Mouse (Mus musculus) stomach, embryonic 14.5 days (tissue): ENCODE measurements around the gene Parp8. TPM values are rescaled to one million over a fixed set of nuclear protein-coding genes. Genes with fewer than 3 reads are reported as not detected.

Source experiments
- ATAC-seq: fragments of 200-750 bp; cut with Nextera tagmentation; 2 replicates; pipeline ENCODE4 v1.8.0; 2017; ENCODE audit warnings: low read depth, moderate TSS enrichment; ENCODE audit not compliant: insufficient number of reproducible peaks, insufficient read depth, low FRiP score
- H3K27ac ChIP-seq: fragments of 300-500 bp; sonication (generic); 2 replicates; pipeline ENCODE4 v1.5.1; 2014; ENCODE audit warnings: mild to moderate bottlenecking, low read length, moderate library complexity, mixed read lengths
- H3K27me3 ChIP-seq: fragments of 300-500 bp; sonication (generic); 2 replicates; pipeline ENCODE4 v1.6.1; 2014; ENCODE audit warnings: low read length, control low read depth, mixed read lengths; ENCODE audit not compliant: control insufficient read depth, insufficient read depth
- H3K36me3 ChIP-seq: fragments of 300-500 bp; sonication (generic); 2 replicates; pipeline ENCODE4 v1.6.1; 2014; ENCODE audit warnings: mild to moderate bottlenecking, control low read depth, low read length, moderate library complexity, mixed read lengths; ENCODE audit not compliant: control insufficient read depth, insufficient read depth
- H3K4me1 ChIP-seq: fragments of 300-500 bp; sonication (generic); 2 replicates; pipeline ENCODE4 v1.6.1; 2014; ENCODE audit warnings: low read length, control low read depth, mixed read lengths; ENCODE audit not compliant: control insufficient read depth, insufficient read depth
- H3K4me2 ChIP-seq: fragments of 300-500 bp; sonication (generic); replicated peaks from 2 replicates; pipeline ENCODE4 v1.6.1; 2014; ENCODE audit warnings: low read depth, low read length, control low read depth
- H3K4me3 ChIP-seq: fragments of 300-500 bp; sonication (generic); 2 replicates; pipeline ENCODE4 v1.5.1; 2014; ENCODE audit warnings: low read depth, low read length, control low read depth
- H3K9ac ChIP-seq: fragments of 300-500 bp; sonication (generic); replicated peaks from 2 replicates; pipeline ENCODE4 v1.6.1; 2014; ENCODE audit warnings: low read depth, mild to moderate bottlenecking, control low read depth, low read length, moderate library complexity, mixed read lengths
- H3K9me3 ChIP-seq: fragments of 300-500 bp; sonication (generic); 2 replicates; pipeline ENCODE4 v1.6.1; 2016; ENCODE audit warnings: low read depth, low read length, control low read depth; ENCODE audit not compliant: control insufficient read depth
- WGBS: fragments of 180-500 bp; shearing (Covaris S2); extraction: QIAGEN DNeasy Blood & Tissue Kit; methylation state at CpG from one replicate; pipeline ENCODE4 v1.1.7; 2014; 5-methylcytosine and 5-hydroxymethylcytosine counted together
- polyA plus RNA-seq: library from polyadenylated mRNA; unstranded; fragments of >200 nt; fragmentation: Nextera tagmentation; extraction: Ambion mirVana; gene quantifications from 2 replicates; pipeline ENCODE4 v1.2.1, GENCODE M21; 2014

Gene Parp8
- polyA plus RNA-seq, 1 experiment from 2014 or later, result 25.8 TPM

DNA sequence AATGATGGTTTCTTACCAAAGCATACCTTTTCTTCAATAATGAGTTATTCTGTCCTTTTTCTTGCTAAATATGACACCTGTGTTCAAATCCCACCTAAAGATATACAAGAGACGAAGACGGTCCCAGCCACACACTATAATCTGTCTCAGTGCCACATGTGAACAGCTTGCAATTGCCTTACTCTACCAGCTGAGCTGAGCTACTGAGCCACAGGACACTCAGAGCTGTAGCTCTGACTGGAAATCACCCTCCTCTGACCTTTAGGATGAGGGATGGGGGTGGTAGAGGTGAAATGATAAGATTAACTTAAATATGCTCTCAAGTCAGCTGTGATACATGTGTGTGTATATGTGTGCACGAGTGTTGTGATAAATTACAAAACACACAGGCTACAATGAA, 57.9 kb downstream of the Parp8 start:
- H3K4me2 ChIP-seq, result no peak overlapping the region
- no peaks in the 10 kb centered on the region for H3K9me3 ChIP-seq
- WGBS, result 62% methylated on average over 3 of the region's 3 CpGs

DNA sequence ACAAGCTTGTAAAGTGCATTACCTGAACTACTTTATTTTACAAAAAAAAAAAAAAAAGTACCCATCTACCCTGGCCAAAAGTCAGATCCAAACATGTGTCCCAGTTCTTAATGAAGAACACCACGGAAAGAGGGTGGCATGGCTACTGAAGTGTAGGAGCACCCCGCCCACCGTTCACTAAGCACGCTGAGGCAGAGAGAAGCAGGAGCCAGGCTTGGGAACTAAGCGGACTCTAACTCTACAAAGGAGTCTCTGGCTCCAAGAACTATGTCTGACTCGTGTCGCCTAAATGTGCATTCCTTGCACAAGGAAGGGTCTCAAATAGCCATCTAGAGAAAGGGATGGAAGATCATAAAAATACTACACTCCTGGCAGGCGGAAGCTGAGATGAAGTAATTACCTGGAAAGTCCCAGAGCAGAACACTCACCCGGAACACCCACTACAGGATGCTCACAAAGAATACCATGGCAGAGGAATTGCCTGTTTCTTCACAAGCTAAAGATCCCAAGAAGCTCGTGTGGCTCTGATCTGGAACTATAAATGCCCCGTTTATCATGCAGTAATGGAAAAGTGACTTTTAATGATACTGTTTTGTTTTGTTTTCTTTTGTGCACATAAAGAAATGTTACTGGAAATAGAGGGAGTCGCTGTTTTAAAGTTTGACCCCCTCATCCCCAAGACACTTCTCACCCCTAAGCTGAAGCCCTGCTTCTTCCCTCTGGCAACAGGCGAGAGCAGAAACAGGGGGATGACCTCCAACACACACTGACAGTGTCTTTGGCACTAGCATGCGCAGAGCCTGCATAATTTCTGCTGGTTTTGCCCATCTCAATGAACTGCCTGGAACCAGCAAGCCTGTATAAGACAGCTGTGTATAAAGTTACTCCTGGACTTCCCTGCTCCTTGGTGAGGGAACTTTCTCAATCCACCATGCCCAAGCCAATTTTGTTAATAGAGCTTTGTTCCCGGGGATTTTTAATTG, 62.6 kb downstream of the Parp8 start:
- ATAC-seq, result no peak
- Histone ChIP-seq H3K4me3 (no peak overlapping the region), H3K4me2 (no peak overlapping the region), H3K36me3 (no peaks in the 10 kb centered on the region), H3K27ac (no peak overlapping the region), H3K27me3 (no peaks in the 10 kb centered on the region), H3K9ac (no peak overlapping the region), H3K9me3 (no peaks in the 10 kb centered on the region), H3K4me1 (no peaks in the 10 kb centered on the region)
- 79% methylated on average over 15 of the region's 15 CpGs for WGBS

More for the DNA sequence above, 57.9 kb downstream of the Parp8 start:
- no peaks in the 10 kb centered on the region for H3K4me1 ChIP-seq
- no peaks in the 10 kb centered on the region for H3K27me3 ChIP-seq
- H3K9ac ChIP-seq, result no peak overlapping the region
- H3K36me3 ChIP-seq, result no peaks in the 10 kb centered on the region
- H3K27ac ChIP-seq, result no peak overlapping the region
- no peak for ATAC-seq
- no peak overlapping the region for H3K4me3 ChIP-seq

DNA sequence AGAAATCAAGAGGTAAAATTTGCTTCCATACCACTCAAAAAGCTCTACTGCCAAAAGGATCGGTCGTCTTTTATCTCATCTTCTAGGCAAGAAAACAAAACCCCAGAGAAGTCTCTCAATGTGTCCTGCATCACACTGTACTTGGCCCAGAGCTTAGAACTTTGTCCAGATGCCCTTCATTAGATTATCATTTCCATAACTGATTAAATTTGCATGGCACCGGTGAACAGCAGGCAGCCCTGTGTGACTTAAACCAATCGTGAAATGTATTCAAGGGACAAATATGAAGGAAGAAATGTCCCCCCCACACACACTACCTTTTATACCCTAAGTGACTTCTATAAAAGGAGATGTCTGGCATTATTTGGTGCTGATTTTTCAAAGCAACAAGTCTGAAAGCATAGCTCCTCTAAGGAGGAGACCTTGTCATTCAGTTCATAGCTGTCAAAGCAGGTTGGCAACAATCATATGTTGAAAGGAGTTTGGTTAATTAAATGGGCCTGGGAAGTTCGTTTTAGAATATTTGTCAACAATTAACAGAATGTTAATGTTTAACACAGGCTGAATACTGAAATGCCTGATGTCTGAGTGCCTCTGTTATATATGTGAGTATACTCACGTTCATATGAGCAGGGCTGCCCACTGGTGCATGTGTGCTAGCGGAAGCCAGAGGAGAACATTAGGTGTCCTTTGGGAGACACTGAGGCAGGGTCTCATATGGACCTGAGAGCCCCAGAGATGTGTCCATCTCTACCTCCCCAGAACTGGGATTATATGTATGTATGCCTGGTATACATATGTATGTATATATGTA, 66.4 kb downstream of the Parp8 start:
- no peaks in the 10 kb centered on the region for H3K36me3 ChIP-seq
- no peak for ATAC-seq
- H3K27ac ChIP-seq, result no peak overlapping the region
- no peak overlapping the region for H3K9ac ChIP-seq
- H3K4me1 ChIP-seq, result no peaks in the 10 kb centered on the region
- WGBS, result 75% methylated on average over 7 of the region's 7 CpGs
- no peak overlapping the region for H3K4me2 ChIP-seq
- no peaks in the 10 kb centered on the region for H3K27me3 ChIP-seq
- H3K9me3 ChIP-seq, result no peaks in the 10 kb centered on the region
- no peak overlapping the region for H3K4me3 ChIP-seq

DNA sequence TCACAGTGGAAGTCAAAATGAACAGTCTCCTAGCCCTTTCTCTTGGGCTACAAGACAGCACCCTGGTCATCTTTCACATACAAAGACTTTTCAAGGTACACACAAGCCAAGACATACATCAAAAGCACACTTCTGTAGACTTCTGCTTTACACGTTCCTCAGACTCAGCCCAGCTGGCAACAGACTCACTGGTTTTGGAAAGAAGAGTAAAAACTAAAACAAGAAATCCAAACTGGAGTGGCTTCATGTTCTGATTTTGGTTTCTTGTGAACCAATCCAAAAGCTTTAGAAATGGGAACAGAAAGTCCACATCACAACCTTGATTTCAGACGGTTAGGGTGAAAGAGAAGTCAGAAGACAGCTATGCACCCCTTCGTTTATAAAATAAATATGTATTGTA, 67.8 kb downstream of the Parp8 start:
- Histone ChIP-seq H3K9me3 (no peaks in the 10 kb centered on the region), H3K27me3 (no peaks in the 10 kb centered on the region), H3K9ac (no peak overlapping the region), H3K4me1 (no peaks in the 10 kb centered on the region), H3K4me2 (no peak overlapping the region), H3K36me3 (no peaks in the 10 kb centered on the region), H3K27ac (no peak overlapping the region), H3K4me3 (no peak overlapping the region)
- no peak for ATAC-seq
- 66% methylated on average over 3 of the region's 3 CpGs for WGBS

DNA sequence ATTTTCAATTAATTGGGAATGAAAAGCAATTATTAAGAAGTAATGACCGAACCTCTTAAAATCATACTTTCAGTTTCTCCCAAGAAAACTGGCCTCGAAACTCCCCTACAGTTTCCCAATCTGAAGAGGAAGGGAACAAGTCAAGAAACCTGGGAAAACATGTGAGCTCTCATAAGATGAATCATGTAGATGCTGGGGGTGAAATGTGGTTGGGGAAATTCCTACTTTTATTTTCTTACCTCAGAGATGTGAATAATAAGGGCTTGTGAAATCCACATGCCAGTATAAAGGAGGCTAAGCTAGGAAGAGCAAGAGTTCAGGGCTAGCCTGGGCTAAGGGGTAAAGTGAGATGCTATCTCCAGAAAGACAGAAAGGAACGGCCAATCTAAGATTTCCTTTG, 74.0 kb downstream of the Parp8 start:
- Histone ChIP-seq H3K27ac (no peak overlapping the region), H3K4me2 (no peak overlapping the region)
- 95% methylated on average over 3 of the region's 3 CpGs for WGBS

DNA sequence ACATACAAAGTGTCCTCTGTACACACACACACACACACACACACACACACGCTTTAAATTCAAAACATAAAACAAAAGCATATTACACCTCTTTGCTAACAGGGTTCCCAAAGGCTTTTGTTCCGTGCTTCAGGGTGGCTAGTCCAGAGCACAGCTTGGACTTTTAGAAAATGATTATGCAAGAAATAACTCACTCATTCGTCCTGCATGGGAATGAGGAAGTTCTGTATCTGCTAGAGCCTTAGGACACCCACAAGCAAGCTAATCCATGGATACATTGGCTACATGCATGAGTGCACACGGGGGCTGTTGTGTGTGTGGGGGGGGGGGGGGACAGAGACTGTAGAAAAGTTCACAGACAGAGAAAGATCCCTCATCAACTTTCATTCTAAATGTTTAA, 75.8 kb downstream of the Parp8 start:
- Histone ChIP-seq H3K27me3 (no peaks in the 10 kb centered on the region), H3K9ac (no peak overlapping the region), H3K4me2 (no peak overlapping the region), H3K36me3 (no peaks in the 10 kb centered on the region), H3K4me1 (0 out of 2 replicates have a peak, but pooled peaks cover 2% of the 10 kb centered on the region), H3K9me3 (no peaks in the 10 kb centered on the region), H3K27ac (no peak overlapping the region), H3K4me3 (no peak overlapping the region)
- WGBS, result 83% methylated on average over 4 of the region's 4 CpGs
- no peak for ATAC-seq

More for the DNA sequence above, 74.0 kb downstream of the Parp8 start:
- Histone ChIP-seq H3K4me1 (0 out of 2 replicates have a peak, but pooled peaks cover 2% of the 10 kb centered on the region), H3K4me3 (no peak overlapping the region), H3K9ac (no peak overlapping the region), H3K36me3 (no peaks in the 10 kb centered on the region), H3K9me3 (no peaks in the 10 kb centered on the region), H3K27me3 (no peaks in the 10 kb centered on the region)
- no peak for ATAC-seq

DNA sequence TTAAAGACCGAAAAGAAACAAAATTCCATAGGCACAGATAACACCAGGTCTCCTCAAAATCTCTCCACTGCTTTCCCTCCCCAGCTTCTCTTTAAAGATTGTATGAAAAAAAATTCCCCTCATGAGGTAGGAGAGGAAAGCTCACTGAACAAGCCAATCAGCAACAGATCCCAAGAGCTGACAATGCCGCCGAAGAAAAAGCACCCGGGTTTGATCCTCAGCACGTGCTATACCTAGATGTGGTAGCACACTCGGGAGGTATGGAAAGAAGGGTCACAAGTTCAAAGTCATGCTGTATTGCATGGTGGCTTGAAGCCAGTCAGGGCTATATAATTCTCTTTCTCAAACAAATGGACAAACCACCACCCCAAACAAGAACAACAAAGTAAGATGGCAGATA, 76.3 kb downstream of the Parp8 start:
- no peak overlapping the region for H3K4me2 ChIP-seq

DNA sequence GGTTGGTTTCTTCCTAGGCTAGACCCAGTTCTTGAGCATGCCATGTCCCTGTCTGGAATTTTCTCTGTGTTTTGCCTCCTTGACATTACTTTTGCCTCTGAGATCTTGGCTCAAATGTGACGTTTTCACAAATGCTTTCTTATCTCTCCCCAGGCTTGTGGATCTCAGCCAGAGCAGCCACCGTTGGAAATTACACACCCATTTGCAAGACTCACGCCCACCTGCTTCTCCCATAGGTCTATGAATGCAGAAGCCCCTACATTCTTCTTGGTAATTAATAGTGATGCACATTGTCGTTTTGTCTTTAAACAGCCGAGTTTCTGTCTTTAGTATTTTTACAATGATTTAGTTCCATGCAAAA, 77.1 kb downstream of the Parp8 start:
- Histone ChIP-seq H3K4me1 (0 out of 2 replicates have a peak, but pooled peaks cover 2% of the 10 kb centered on the region), H3K4me2 (no peak overlapping the region), H3K9ac (no peak overlapping the region), H3K27me3 (no peaks in the 10 kb centered on the region), H3K36me3 (no peaks in the 10 kb centered on the region), H3K9me3 (no peaks in the 10 kb centered on the region), H3K27ac (no peak overlapping the region), H3K4me3 (no peak overlapping the region)
- ATAC-seq, result no peak
- 58% methylated on average over 5 of the region's 5 CpGs for WGBS

More for the DNA sequence above, 76.3 kb downstream of the Parp8 start:
- Histone ChIP-seq H3K36me3 (no peaks in the 10 kb centered on the region), H3K27me3 (no peaks in the 10 kb centered on the region), H3K4me1 (0 out of 2 replicates have a peak, but pooled peaks cover 2% of the 10 kb centered on the region), H3K27ac (no peak overlapping the region), H3K9me3 (no peaks in the 10 kb centered on the region), H3K4me3 (no peak overlapping the region), H3K9ac (no peak overlapping the region)
- no peak for ATAC-seq
- 89% methylated on average over 6 of the region's 6 CpGs for WGBS
